Mouse (Mus musculus) adrenal gland (tissue): ENCODE measurements around the gene Styk1.

Source experiments
- intact Hi-C: fragments of 180-260 bp; cut with DNase I; formaldehyde crosslinking; loops from one replicate; pipeline ENCODE4 v1.15.1; 2025

Styk1 gene

GRCm38 (mm10) chr6:131369866-131370616, 16.6 kb upstream of the Styk1 start:
- intact Hi-C loops = no loop called here

GRCm38 (mm10) chr6:131367101-131367500, 13.7 kb upstream of the Styk1 start:
- intact Hi-C loops = loop anchor here (1.0 kb wide), 1 partner anchor 52 kb away; no protein-coding TSS in a partner anchor

- intact Hi-C loops = no loop called here
Observed at GRCm38 (mm10) chr6:131364353-131364752, 11.0 kb upstream of the Styk1 start.

- intact Hi-C loops = no loop called here
Observed at GRCm38 (mm10) chr6:131362987-131363765, 9.8 kb upstream of the Styk1 start.

- intact Hi-C loops = no loop called here
Observed at GRCm38 (mm10) chr6:131360693-131361092, 7.3 kb upstream of the Styk1 start.

GRCm38 (mm10) chr6:131359543-131359942, 6.1 kb upstream of the Styk1 start:
- intact Hi-C loops = loop anchor here (10.0 kb wide), 2 partner anchors 1535 to 1785 kb away; partner anchors contain the start of gene Klre1

GRCm38 (mm10) chr6:131354913-131355312, 1.5 kb upstream of the Styk1 start:
- intact Hi-C loops = loop anchor here (10.0 kb wide), 2 partner anchors 1530 to 1780 kb away; partner anchors contain the start of gene Klre1

GRCm38 (mm10) chr6:131347026-131347425, 6.4 kb downstream of the Styk1 start:
- intact Hi-C loops = no loop called here

GRCm38 (mm10) chr6:131344346-131344745, 9.1 kb downstream of the Styk1 start:
- intact Hi-C loops = no loop called here

GRCm38 (mm10) chr6:131340082-131340481, 13.3 kb downstream of the Styk1 start:
- intact Hi-C loops = no loop called here

- intact Hi-C loops = no loop called here
Observed at GRCm38 (mm10) chr6:131339309-131339708, 14.1 kb downstream of the Styk1 start.

GRCm38 (mm10) chr6:131338787-131339186, 14.6 kb downstream of the Styk1 start:
- intact Hi-C loops = no loop called here

- intact Hi-C loops = no loop called here
Observed at GRCm38 (mm10) chr6:131327076-131327475, 26.3 kb downstream of the Styk1 start.

GRCm38 (mm10) chr6:131321854-131322639, 31.4 kb downstream of the Styk1 start:
- intact Hi-C loops = no loop called here

- intact Hi-C loops = no loop called here
Observed at GRCm38 (mm10) chr6:131316155-131317101, 37.0 kb downstream of the Styk1 start.

- intact Hi-C loops = no loop called here
Observed at GRCm38 (mm10) chr6:131308031-131308430, 45.4 kb downstream of the Styk1 start.

- intact Hi-C loops = no loop called here
Observed at GRCm38 (mm10) chr6:131304776-131305175, 48.6 kb downstream of the Styk1 start.

GRCm38 (mm10) chr6:131298531-131298930, 54.9 kb downstream of the Styk1 start:
- intact Hi-C loops = no loop called here

- intact Hi-C loops = no loop called here
Observed at GRCm38 (mm10) chr6:131294435-131295112, 58.8 kb downstream of the Styk1 start.

- intact Hi-C loops = no loop called here
Observed at GRCm38 (mm10) chr6:131293916-131294315, 59.5 kb downstream of the Styk1 start.
